8 mouse cellular contexts compared by ENCODE assay signal in genomic region chrX:169879481-169880362, GRCm38 (mm10).
DNase-seq lines count a peak whose midpoint lies in the region; ATAC-seq lines count a peak whose summit lies in the region.

No protein-coding gene starts in this region.

- H3K9ac ChIP-seq in hindbrain, embryonic 13.5 days: peak overlapping the region; percentile 72

- H3K4me1 ChIP-seq in hindbrain, embryonic 13.5 days (replicated peaks): peaks cover 9% of the 10 kb centered on the region

- peak overlapping the region; percentile 48 for H3K27ac ChIP-seq in hindbrain, embryonic 13.5 days

- H3K4me3 ChIP-seq in hindbrain, embryonic 13.5 days: peak overlapping the region; percentile 52

- 10% methylated on average over 36 of the region's 36 CpGs for WGBS in hindbrain, embryonic 13.5 days

- DNase-seq in T-cell, adult 2 months (ENCODE audit: low spot score): peak; percentile 42
- peak; percentile 46 to 75 for DNase-seq in cerebellum, postnatal 14 days
- DNase-seq in frontal cortex, postnatal 36 days (ENCODE audit: low spot score in 2 of 2): peak; percentile 25 to 70
- DNase-seq in layer of hippocampus, postnatal 36 days: peak; percentile 41 to 76
- DNase-seq in lung, postnatal 10 days: peak; percentile 85
- DNase-seq in retina, adult 2 months (ENCODE audit: low read depth, low spot score): peak; percentile 37
- peak; percentile 45 for DNase-seq in urinary bladder, postnatal 25 days (ENCODE audit: low spot score)

- H3K27me3 ChIP-seq in hindbrain, embryonic 13.5 days: peaks cover 56% of the 10 kb centered on the region

- H3K4me2 ChIP-seq in hindbrain, embryonic 13.5 days: peak overlapping the region; percentile 66

- ATAC-seq in hindbrain, embryonic 13.5 days (ENCODE audit: low FRiP score): peak; percentile 85

- no peaks in the 10 kb centered on the region for H3K9me3 ChIP-seq in hindbrain, embryonic 13.5 days

- no peaks in the 10 kb centered on the region for H3K36me3 ChIP-seq in hindbrain, embryonic 13.5 days

Comparison
In these comparisons a context has a peak if more than half of its experiments do, and no peak if none do; other contexts are left out.
1. Peak in every context shown above with its lines: DNase-seq, ATAC-seq, H3K4me3 ChIP-seq and H3K27ac ChIP-seq.